Mouse (Mus musculus) spleen, adult 2 months (tissue): ENCODE measurements around the gene Mcrs1.

ENCODE experiments used
- CTCF ChIP-seq: fragments of 200-500 bp; IDR thresholded peaks from 2 replicates; pipeline ENCODE4 v1.5.1; 2011; ENCODE audit warnings: mild to moderate bottlenecking, inconsistent platforms; ENCODE audit not compliant: insufficient read depth, insufficient read length, insufficient replicate concordance; ENCODE audit errors: extremely low read depth
- POLR2A ChIP-seq: fragments of 200-500 bp; IDR thresholded peaks from 2 replicates; pipeline ENCODE4 v1.6.1; 2011; ENCODE audit warnings: low read depth, low read length, inconsistent platforms

DNA sequence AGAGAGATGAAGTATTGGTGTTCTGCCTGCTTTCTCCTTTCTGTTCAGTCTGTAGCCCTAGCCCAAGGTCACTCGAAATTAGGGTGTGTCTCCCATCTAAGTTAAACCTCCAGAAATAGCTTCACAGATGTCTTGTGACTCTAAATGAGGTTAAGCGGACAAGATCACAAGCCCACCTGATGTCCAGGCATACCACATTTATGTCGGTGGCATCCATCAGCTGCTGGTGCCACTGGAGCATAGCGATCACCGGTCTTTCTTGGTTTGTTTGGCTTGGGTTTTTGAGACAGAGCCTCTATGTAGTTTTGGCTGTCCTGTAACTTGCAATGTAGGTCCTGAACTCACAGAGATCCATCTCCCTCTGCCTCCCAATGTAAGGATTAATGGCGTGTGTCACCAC lies 2.0 kb upstream of the Mcrs1 start:
- TF ChIP-seq CTCF (no peak), POLR2A (no peak)
